Mouse (Mus musculus) pancreas, adult 10 weeks (tissue): Measurements from ENCODE around the gene Acer3. TPM values are rescaled to one million over a fixed set of nuclear protein-coding genes. Genes with fewer than 3 reads are reported as not detected.

Source experiments
- polyA plus RNA-seq: library from polyadenylated mRNA; stranded (reverse); fragments of 350-450 nt; fragmentation: Illumina TruSeq; extraction: RNeasy Lipid Tissue Mini Kit (QIAGEN cat#74804); gene quantifications from one replicate; pipeline ENCODE4 v1.2.3, GENCODE M21; 2015; ENCODE audit warnings: low read depth, low replicate concordance; ENCODE audit not compliant: insufficient read depth

The Acer3 gene
- polyA plus RNA-seq = 5.7 TPM

GRCm38 (mm10) chr7:98321083-98321482 lies at the start of gene Acer3:
Gene Acer3, minus strand, starts transcription at chr7:98321208.

DNA sequence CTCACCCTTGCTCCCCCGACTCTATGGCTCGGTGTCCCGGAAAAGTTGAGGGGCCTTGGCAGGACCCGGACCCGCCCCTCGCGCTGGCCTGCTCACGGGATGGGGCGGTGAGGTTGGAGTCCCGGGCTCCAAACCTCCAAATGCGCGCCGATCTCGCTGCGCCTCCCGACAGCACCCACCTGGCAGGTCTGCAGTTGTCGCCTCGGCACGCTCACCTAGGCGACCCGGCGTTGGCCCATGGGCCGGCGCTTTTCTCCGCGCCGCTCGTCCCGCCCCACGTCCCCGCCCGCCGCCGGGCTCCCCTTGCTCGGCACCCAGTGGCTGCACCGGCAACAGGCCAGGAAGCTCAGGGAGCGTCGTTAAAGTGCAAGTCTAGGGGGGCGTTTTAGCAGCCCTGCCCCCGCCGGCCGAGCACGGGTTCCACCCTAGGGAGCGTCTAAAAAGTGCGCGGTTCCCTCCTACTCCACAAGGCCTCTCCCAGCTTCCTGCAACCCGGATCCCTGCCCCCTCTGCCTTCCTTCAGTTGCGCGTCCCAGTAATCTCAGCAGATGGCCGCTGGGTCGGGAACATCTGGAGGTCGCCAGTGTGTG lies 40.1 kb upstream of the Acer3 start, which contains the start of gene Tsku:
TSS of gene Tsku (minus strand) at position 266 of the 590 bp plus-strand sequence.

GRCm38 (mm10) chr7:98199381-98199780 lies 121.6 kb downstream of the Acer3 start, which contains the start of gene B3gnt6:
Gene B3gnt6, minus strand, starts transcription at chr7:98199481.

GRCm38 (mm10) chr7:98177929-98178559 lies 143.0 kb downstream of the Acer3 start, which contains the start of gene Capn5:
Gene Capn5, minus strand, starts transcription at chr7:98178274.

Other genes starting within 250 kb of the Acer3 start
- gene Myo7a, start 201.7 kb downstream of the Acer3 start, polyA plus RNA-seq = 4.2 TPM
- not detected for gene Omp, start 175.7 kb downstream of the Acer3 start, polyA plus RNA-seq
- 2.3 TPM for gene Capn5, start 142.9 kb downstream of the Acer3 start, polyA plus RNA-seq
- gene B3gnt6, start 121.7 kb downstream of the Acer3 start, polyA plus RNA-seq = not detected
- 2.0 TPM for gene Tsku, start 40.1 kb upstream of the Acer3 start, polyA plus RNA-seq
- not detected for gene Gucy2d, start 119.2 kb upstream of the Acer3 start, polyA plus RNA-seq
- gene Lrrc32, start 168.1 kb upstream of the Acer3 start, polyA plus RNA-seq = 10.0 TPM